ENCODE assay signal across 7 mouse cellular contexts in genomic region chr1:165132187-165132877, GRCm38 (mm10). TPM values are rescaled to one million over a fixed set of nuclear protein-coding genes. Genes with fewer than 3 reads are reported as not detected.
DNase-seq lines count a peak whose midpoint lies in the region; TF ChIP-seq lines count a peak whose summit lies in the region.

No protein-coding gene starts in this region.

- TF ChIP-seq RAD21 in MEL (IDR thresholded peaks at IDR 0.05; ENCODE audit: low read depth, low read length) = peak; percentile 76

- no peak for TF ChIP-seq POLR2A in MEL (IDR thresholded peaks at IDR 0.05; ENCODE audit: control insufficient read depth in 1 of 2, insufficient read depth in 1 of 2, low read depth in 1 of 2, low read length in 2 of 2, poor library complexity in 1 of 2)

- H3K27ac ChIP-seq in MEL (ENCODE audit: control insufficient read depth, low read depth, low read length) = no peak overlapping the region

- H3K4me3 ChIP-seq in MEL (ENCODE audit: control insufficient read depth in 1 of 2, insufficient read depth in 1 of 2, low read depth in 2 of 2, low read length in 2 of 2) = no peak overlapping the region
- H3K4me3 ChIP-seq in erythroblast, embryonic 14.5 days (replicated peaks) = peak overlapping the region; percentile 12

- no peaks in the 10 kb centered on the region for H3K36me3 ChIP-seq in MEL (ENCODE audit: control insufficient read depth in 1 of 2, insufficient read depth in 2 of 2, low read length in 2 of 2)
- H3K36me3 ChIP-seq in erythroblast, embryonic 14.5 days (ENCODE audit: control insufficient read depth) = no peaks in the 10 kb centered on the region

- no peak for TF ChIP-seq EP300 in MEL (IDR thresholded peaks at IDR 0.05; ENCODE audit: low read depth in 1 of 2, low read length in 2 of 2)

- peak; percentile 86 for DNase-seq in MEL (ENCODE audit: low read depth, low spot score)
- DNase-seq in brain, adult 2 months (ENCODE audit: low read depth, low spot score) = peak; percentile 94
- DNase-seq in heart, postnatal 4 days = peak; percentile 83
- peak; percentile 88 to 89 for DNase-seq in layer of hippocampus, postnatal 10 days (ENCODE audit: low spot score in 2 of 2)
- DNase-seq in lung, postnatal 25 days (ENCODE audit: low spot score) = peak; percentile 61
- peak; percentile 93 to 95 for DNase-seq in right cerebral cortex, adult 2 months (ENCODE audit: low spot score in 2 of 2)

- H3K27me3 ChIP-seq in MEL (ENCODE audit: control insufficient read depth in 1 of 2, insufficient read depth in 2 of 2, low read length in 2 of 2) = peaks cover 0 to 1% of the 10 kb centered on the region in 2 experiments; a peak in 2 of 4 replicates
- H3K27me3 ChIP-seq in erythroblast, embryonic 14.5 days (ENCODE audit: control insufficient read depth) = no peaks in the 10 kb centered on the region

- H3K9ac ChIP-seq in MEL (ENCODE audit: control insufficient read depth, low read depth, low read length, poor library complexity, severe bottlenecking) = no peak overlapping the region

- H3K9me3 ChIP-seq in MEL (replicated peaks; ENCODE audit: insufficient read depth, low read length) = no peaks in the 10 kb centered on the region
- no peaks in the 10 kb centered on the region for H3K9me3 ChIP-seq in erythroblast, embryonic 14.5 days (ENCODE audit: control insufficient read depth, low read length)

- 0 out of 4 replicates have a peak, but pooled peaks cover 0 to 3% of the 10 kb centered on the region in 2 experiments for H3K4me1 ChIP-seq in MEL (ENCODE audit: control insufficient read depth in 1 of 2, insufficient read depth in 2 of 2, low read length in 2 of 2)
- H3K4me1 ChIP-seq in erythroblast, embryonic 14.5 days (ENCODE audit: control insufficient read depth) = peaks cover 7% of the 10 kb centered on the region

- H3K79me2 ChIP-seq in MEL (ENCODE audit: control insufficient read depth, insufficient read depth, low read length, poor library complexity) = no peaks in the 10 kb centered on the region

- peak; percentile 67 to 97 (median 77) for TF ChIP-seq CTCF in MEL (IDR thresholded peaks at IDR 0.05 in 2 of 3, conservative IDR thresholded peaks at IDR 0.05 in 1 of 3; ENCODE audit: control insufficient read depth in 1 of 3, insufficient read depth in 1 of 3, low read depth in 2 of 3, low read length in 3 of 3, poor library complexity in 1 of 3, severe bottlenecking in 1 of 3)

TF ChIP-seq in MEL, 35 proteins besides CTCF, POLR2A, EP300 and RAD21:
- no peak for TF ChIP-seq JUND (IDR thresholded peaks at IDR 0.05; ENCODE audit: low read depth, low read length)
- TF ChIP-seq SMC3 (IDR thresholded peaks at IDR 0.05; ENCODE audit: low read depth, low read length) = peak; percentile 46
- no peak for TF ChIP-seq USF1 (IDR thresholded peaks at IDR 0.05; ENCODE audit: low read depth, low read length)
- no peak for TF ChIP-seq MAX (IDR thresholded peaks at IDR 0.05; ENCODE audit: low read length)
- TF ChIP-seq NELFE (IDR thresholded peaks at IDR 0.05; ENCODE audit: low read depth, low read length) = no peak
- no peak for TF ChIP-seq MYC (IDR thresholded peaks at IDR 0.05; ENCODE audit: low read depth, low read length)
- no peak; the same call in 1 of the 2 replicates for TF ChIP-seq MAFK (IDR thresholded peaks at IDR 0.05; ENCODE audit: borderline replicate concordance, low read depth, low read length)
- no peak for TF ChIP-seq BHLHE40 (IDR thresholded peaks at IDR 0.05; ENCODE audit: borderline replicate concordance, low read depth, low read length)
- TF ChIP-seq GABPA (IDR thresholded peaks at IDR 0.05; ENCODE audit: low read depth, low read length) = no peak
- TF ChIP-seq TAL1 (IDR thresholded peaks at IDR 0.05; ENCODE audit: low read length) = no peak
- TF ChIP-seq ZC3H11A (IDR thresholded peaks at IDR 0.05; ENCODE audit: low read depth, low read length) = peak; percentile 38; the same call in 1 of the 2 replicates
- no peak for TF ChIP-seq ZMIZ1 (IDR thresholded peaks at IDR 0.05; ENCODE audit: low read depth, low read length)

RNA-seq across cellular contexts. Expression of gene Tbx19, which starts 28.2 kb away (rescaled TPM):
- not detected in 2 replicates for total RNA-seq in MEL (2012; rRNA removed)
- under 1 TPM in 1 of 2 experiments, not detected in 1; 0.19 TPM for polyA plus RNA-seq in MEL (2012; ENCODE audit: insufficient read depth in 1 of 2, insufficient read length in 2 of 2, low read depth in 1 of 2, low replicate concordance in 2 of 2, missing spikeins in 1 of 2)
- 0.01 TPM in 1 of 2 replicates, not detected in the other for polyA plus RNA-seq in erythroblast, embryonic 14.5 days (2012)
- not detected for total RNA-seq in heart, postnatal 4 days (2021)
- total RNA-seq in layer of hippocampus, postnatal 10 days (2021) = not detected
